Mouse (Mus musculus) stomach, postnatal 0 days (tissue): ENCODE measurements around the gene 2610528A11Rik. TPM values are rescaled to one million over a fixed set of nuclear protein-coding genes. Genes with fewer than 3 reads are reported as not detected.

Source experiments
- ATAC-seq: fragments of 200-750 bp; cut with Nextera tagmentation; 2 replicates; pipeline ENCODE4 v1.8.0; 2017; ENCODE audit not compliant: low FRiP score, low TSS enrichment
- DNase-seq: peaks from one replicate; pipeline ENCODE4 v3.0.0-alpha.2; 2016; ENCODE audit warnings: low spot score
- H3K27ac ChIP-seq: fragments of 300-500 bp; sonication (generic); replicated peaks from 2 replicates; pipeline ENCODE4 v1.5.1; 2014; ENCODE audit warnings: mild to moderate bottlenecking, control low read depth
- H3K27me3 ChIP-seq: fragments of 300-500 bp; sonication (generic); 2 replicates; pipeline ENCODE4 v1.6.1; 2014; ENCODE audit warnings: low read length; ENCODE audit not compliant: control insufficient read depth, insufficient read depth
- H3K36me3 ChIP-seq: fragments of 300-500 bp; sonication (generic); 2 replicates; pipeline ENCODE4 v1.6.1; 2014; ENCODE audit warnings: low read length, mixed read lengths; ENCODE audit not compliant: control insufficient read depth, insufficient read depth
- H3K4me1 ChIP-seq: fragments of 300-500 bp; sonication (generic); replicated peaks from 2 replicates; pipeline ENCODE4 v1.6.1; 2014; ENCODE audit warnings: antibody characterized with exemption; ENCODE audit not compliant: control insufficient read depth, insufficient read depth
- H3K4me2 ChIP-seq: fragments of 300-500 bp; sonication (generic); replicated peaks from 2 replicates; pipeline ENCODE4 v1.6.1; 2014; ENCODE audit warnings: low read depth, mild to moderate bottlenecking, control low read depth, moderate library complexity
- H3K4me3 ChIP-seq: fragments of 300-500 bp; sonication (generic); 2 replicates; pipeline ENCODE4 v1.5.1; 2014; ENCODE audit warnings: low read depth, low read length, control low read depth
- H3K9ac ChIP-seq: fragments of 300-500 bp; sonication (generic); 2 replicates; pipeline ENCODE4 v1.6.1; 2014; ENCODE audit warnings: mild to moderate bottlenecking, low read length, control low read depth, mixed read lengths
- H3K9me3 ChIP-seq: fragments of 300-500 bp; sonication (generic); 2 replicates; pipeline ENCODE4 v1.6.1; 2016; ENCODE audit warnings: low read length; ENCODE audit not compliant: control insufficient read depth
- CTCF ChIP-seq: IDR thresholded peaks from 2 replicates; pipeline ENCODE4 v1.5.1; 2016; ENCODE audit warnings: antibody characterized with exemption, low read depth, mild to moderate bottlenecking, moderate library complexity
- EP300 ChIP-seq: optimal IDR thresholded peaks from 2 replicates; pipeline ENCODE3; 2016; ENCODE audit warnings: antibody characterized with exemption
- WGBS: fragments of 180-500 bp; shearing (Covaris S2); extraction: QIAGEN DNeasy Blood & Tissue Kit; methylation state at CpG from one replicate; pipeline ENCODE4 v1.1.7; 2014; 5-methylcytosine and 5-hydroxymethylcytosine counted together
- polyA plus RNA-seq: library from polyadenylated mRNA; unstranded; fragments of >200 nt; fragmentation: Nextera tagmentation; extraction: Ambion mirVana; gene quantifications from 2 replicates; pipeline ENCODE4 v1.2.1, GENCODE M21; 2015

The 2610528A11Rik gene
- polyA plus RNA-seq, 1 experiment from 2014 or later = 22.0 TPM

- no peak overlapping the region for H3K4me2 ChIP-seq
- H3K9ac ChIP-seq = no peak overlapping the region
- ATAC-seq (no peak), DNase-seq (no peak)
- no peaks in the 10 kb centered on the region for H3K27me3 ChIP-seq
- no peaks in the 10 kb centered on the region for H3K4me1 ChIP-seq
- H3K4me3 ChIP-seq = no peak overlapping the region
- TF ChIP-seq EP300 (no peak), CTCF (no peak)
- no peak overlapping the region for H3K27ac ChIP-seq
- no peaks in the 10 kb centered on the region for H3K9me3 ChIP-seq
- no peaks in the 10 kb centered on the region for H3K36me3 ChIP-seq
Measured at GRCm38 (mm10) chr14:37111371-37111770, 2.5 kb downstream of the 2610528A11Rik start.

GRCm38 (mm10) chr14:37110456-37110855, 3.4 kb downstream of the 2610528A11Rik start:
- TF ChIP-seq EP300 = no peak
- no peak for TF ChIP-seq CTCF
- ATAC-seq = no peak
- Histone ChIP-seq H3K27me3 (no peaks in the 10 kb centered on the region), H3K27ac (no peak overlapping the region), H3K4me1 (no peaks in the 10 kb centered on the region), H3K4me3 (no peak overlapping the region), H3K4me2 (no peak overlapping the region), H3K36me3 (no peaks in the 10 kb centered on the region), H3K9me3 (no peaks in the 10 kb centered on the region), H3K9ac (no peak overlapping the region)
- WGBS = 69% methylated on average over 2 of the region's 2 CpGs
- no peak for DNase-seq

- no peaks in the 10 kb centered on the region for H3K9me3 ChIP-seq
- H3K27me3 ChIP-seq = no peaks in the 10 kb centered on the region
- ATAC-seq (no peak), DNase-seq (no peak)
- no peaks in the 10 kb centered on the region for H3K4me1 ChIP-seq
- H3K27ac ChIP-seq = no peak overlapping the region
- H3K9ac ChIP-seq = no peak overlapping the region
- TF ChIP-seq CTCF = no peak
- no peak for TF ChIP-seq EP300
- H3K36me3 ChIP-seq = no peaks in the 10 kb centered on the region
- H3K4me2 ChIP-seq = no peak overlapping the region
- no peak overlapping the region for H3K4me3 ChIP-seq
- WGBS = 34% methylated on average over 9 of the region's 9 CpGs
Measured at GRCm38 (mm10) chr14:37109975-37110374, 3.8 kb downstream of the 2610528A11Rik start.

GRCm38 (mm10) chr14:37109460-37109859, 4.4 kb downstream of the 2610528A11Rik start:
- Histone ChIP-seq H3K4me3 (no peak overlapping the region), H3K9me3 (no peaks in the 10 kb centered on the region), H3K9ac (no peak overlapping the region), H3K36me3 (no peaks in the 10 kb centered on the region), H3K4me2 (no peak overlapping the region), H3K27me3 (no peaks in the 10 kb centered on the region), H3K4me1 (no peaks in the 10 kb centered on the region), H3K27ac (no peak overlapping the region)
- 58% methylated on average over 8 of the region's 8 CpGs for WGBS
- TF ChIP-seq EP300 = no peak
- TF ChIP-seq CTCF = no peak
- ATAC-seq (no peak), DNase-seq (no peak)

- Histone ChIP-seq H3K9me3 (no peaks in the 10 kb centered on the region), H3K36me3 (no peaks in the 10 kb centered on the region), H3K4me1 (no peaks in the 10 kb centered on the region), H3K27me3 (no peaks in the 10 kb centered on the region), H3K4me3 (no peak overlapping the region), H3K4me2 (no peak overlapping the region), H3K27ac (peak overlapping the region; percentile 30; the same call in 1 of the 2 replicates), H3K9ac (no peak overlapping the region)
- ATAC-seq = no peak
- 14% methylated on average over 7 of the region's 7 CpGs for WGBS
- TF ChIP-seq CTCF (no peak), EP300 (no peak)
- DNase-seq = no peak
Measured at GRCm38 (mm10) chr14:37105846-37106245, 8.0 kb downstream of the 2610528A11Rik start.

GRCm38 (mm10) chr14:37104747-37105146, 9.1 kb downstream of the 2610528A11Rik start:
- WGBS = 18% methylated on average over 5 of the region's 5 CpGs
- Histone ChIP-seq H3K4me3 (no peak overlapping the region), H3K36me3 (no peaks in the 10 kb centered on the region), H3K9me3 (no peaks in the 10 kb centered on the region), H3K9ac (no peak overlapping the region), H3K27ac (no peak overlapping the region), H3K4me2 (no peak overlapping the region), H3K4me1 (no peaks in the 10 kb centered on the region), H3K27me3 (no peaks in the 10 kb centered on the region)
- DNase-seq = no peak
- TF ChIP-seq CTCF (no peak), EP300 (no peak)
- ATAC-seq = no peak
